Mouse (Mus musculus): ENCODE results near the gene Tmem222. TPM values are rescaled to one million over a fixed set of nuclear protein-coding genes. Genes with fewer than 3 reads are reported as not detected.

Tmem222 gene
- polyA plus RNA-seq, 2 experiments, result 84.1 to 101 TPM

GRCm38 (mm10) chr4:133265759-133266158 lies 11.8 kb downstream of the Tmem222 start:
- no peaks in the 10 kb centered on the region for H3K27me3 ChIP-seq (ENCODE audit: control insufficient read depth, insufficient read depth, low read length)
- no peak for DNase-seq (ENCODE audit: low spot score)
- no peak overlapping the region for H3K4me3 ChIP-seq (replicated peaks; ENCODE audit: low read length)
- H3K27ac ChIP-seq (replicated peaks; ENCODE audit: low read depth, low read length), result no peak overlapping the region
- TF ChIP-seq POLR2A (IDR thresholded peaks at IDR 0.05; ENCODE audit: borderline replicate concordance, extremely low read depth, insufficient read depth, insufficient read length), result no peak
- H3K9ac ChIP-seq (ENCODE audit: low read depth, low read length, severe bottlenecking), result no peak overlapping the region
- ATAC-seq (ENCODE audit: low FRiP score, low read depth), result no peak
- no peaks in the 10 kb centered on the region for H3K4me1 ChIP-seq (ENCODE audit: control insufficient read depth, insufficient read depth, low read length)
- H3K4me2 ChIP-seq (replicated peaks; ENCODE audit: low read depth, low read length, severe bottlenecking), result no peak overlapping the region
- no peaks in the 10 kb centered on the region; the same call in 1 of the 2 replicates for H3K9me3 ChIP-seq (ENCODE audit: control insufficient read depth, low read length)
- H3K36me3 ChIP-seq (ENCODE audit: control insufficient read depth, insufficient read depth, low read length), result peaks cover 62% of the 10 kb centered on the region
- 88% methylated on average over 4 of the region's 4 CpGs for WGBS

DNA sequence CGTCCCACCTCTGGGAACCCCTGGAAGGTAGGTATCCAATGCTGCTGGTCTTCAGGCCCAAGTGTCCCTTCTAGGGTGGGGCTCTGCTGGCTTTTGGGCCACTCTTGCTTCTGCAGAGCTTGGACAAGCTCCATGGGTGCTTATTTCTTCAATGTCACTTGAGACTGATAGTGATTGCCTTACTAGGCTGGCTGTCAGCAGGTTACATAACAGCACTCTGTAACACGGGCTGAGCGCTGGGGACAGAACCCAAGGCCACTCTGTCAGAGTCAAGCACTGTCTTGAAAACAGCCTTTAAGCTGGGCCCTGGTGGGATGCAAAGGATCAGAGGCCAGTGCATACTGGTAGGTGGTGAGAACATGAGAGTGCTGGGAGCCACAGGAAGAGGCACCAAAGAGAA lies 12.3 kb downstream of the Tmem222 start:
- Histone ChIP-seq H3K9me3 (ENCODE audit: control insufficient read depth, low read length) (no peaks in the 10 kb centered on the region; the same call in 1 of the 2 replicates), H3K4me1 (ENCODE audit: control insufficient read depth, insufficient read depth, low read length) (no peaks in the 10 kb centered on the region), H3K36me3 (ENCODE audit: control insufficient read depth, insufficient read depth, low read length) (peaks cover 58% of the 10 kb centered on the region), H3K4me3 (replicated peaks; ENCODE audit: low read length) (no peak overlapping the region), H3K27me3 (ENCODE audit: control insufficient read depth, insufficient read depth, low read length) (no peaks in the 10 kb centered on the region), H3K4me2 (replicated peaks; ENCODE audit: low read depth, low read length, severe bottlenecking) (no peak overlapping the region), H3K27ac (replicated peaks; ENCODE audit: low read depth, low read length) (no peak overlapping the region), H3K9ac (ENCODE audit: low read depth, low read length, severe bottlenecking) (no peak overlapping the region)
- WGBS, result 99% methylated on average over 3 of the region's 3 CpGs
- no peak for TF ChIP-seq POLR2A (IDR thresholded peaks at IDR 0.05; ENCODE audit: borderline replicate concordance, extremely low read depth, insufficient read depth, insufficient read length)
- DNase-seq (ENCODE audit: low spot score), result no peak
- no peak for ATAC-seq (ENCODE audit: low FRiP score, low read depth)

GRCm38 (mm10) chr4:133264559-133264958 lies 13.0 kb downstream of the Tmem222 start:
- H3K27me3 ChIP-seq (ENCODE audit: control insufficient read depth, insufficient read depth, low read length), result no peaks in the 10 kb centered on the region
- H3K4me2 ChIP-seq (replicated peaks; ENCODE audit: low read depth, low read length, severe bottlenecking), result no peak overlapping the region
- DNase-seq (ENCODE audit: low spot score), result no peak
- H3K27ac ChIP-seq (replicated peaks; ENCODE audit: low read depth, low read length), result no peak overlapping the region
- H3K4me1 ChIP-seq (ENCODE audit: control insufficient read depth, insufficient read depth, low read length), result no peaks in the 10 kb centered on the region
- no peak overlapping the region for H3K4me3 ChIP-seq (replicated peaks; ENCODE audit: low read length)
- H3K9ac ChIP-seq (ENCODE audit: low read depth, low read length, severe bottlenecking), result no peak overlapping the region
- H3K9me3 ChIP-seq (ENCODE audit: control insufficient read depth, low read length), result no peaks in the 10 kb centered on the region; the same call in 1 of the 2 replicates
- WGBS, result 100% methylated on average over 2 of the region's 2 CpGs
- TF ChIP-seq POLR2A (IDR thresholded peaks at IDR 0.05; ENCODE audit: borderline replicate concordance, extremely low read depth, insufficient read depth, insufficient read length), result no peak
- no peak for ATAC-seq (ENCODE audit: low FRiP score, low read depth)
- peaks cover 54% of the 10 kb centered on the region for H3K36me3 ChIP-seq (ENCODE audit: control insufficient read depth, insufficient read depth, low read length)

DNA sequence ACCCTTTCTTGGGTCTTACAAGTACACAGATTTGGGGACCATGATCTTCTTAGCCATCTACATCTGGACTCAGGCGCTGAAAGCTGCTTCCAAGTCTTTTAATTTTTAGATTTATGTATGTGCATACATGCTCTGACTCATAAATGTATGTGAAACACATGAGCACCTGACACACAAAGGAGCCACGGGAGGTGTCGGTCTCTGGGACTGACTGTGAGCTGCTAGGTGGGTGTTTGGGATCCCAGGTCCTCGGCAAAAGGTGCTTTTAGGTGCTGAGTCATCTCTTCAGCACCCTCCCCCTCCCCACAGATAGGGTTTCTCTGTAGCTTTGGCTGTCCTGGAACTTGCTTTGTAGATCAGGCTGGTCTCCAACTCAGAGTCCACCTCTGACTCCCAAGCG lies 13.8 kb downstream of the Tmem222 start:
- DNase-seq (ENCODE audit: low spot score), result no peak
- no peak overlapping the region for H3K4me3 ChIP-seq (replicated peaks; ENCODE audit: low read length)
- no peaks in the 10 kb centered on the region for H3K27me3 ChIP-seq (ENCODE audit: control insufficient read depth, insufficient read depth, low read length)
- WGBS, result 94% methylated on average over 5 of the region's 5 CpGs
- ATAC-seq (ENCODE audit: low FRiP score, low read depth), result no peak
- no peak for TF ChIP-seq POLR2A (IDR thresholded peaks at IDR 0.05; ENCODE audit: borderline replicate concordance, extremely low read depth, insufficient read depth, insufficient read length)
- no peak overlapping the region for H3K27ac ChIP-seq (replicated peaks; ENCODE audit: low read depth, low read length)
- peaks cover 46% of the 10 kb centered on the region for H3K36me3 ChIP-seq (ENCODE audit: control insufficient read depth, insufficient read depth, low read length)
- H3K9me3 ChIP-seq (ENCODE audit: control insufficient read depth, low read length), result no peaks in the 10 kb centered on the region; the same call in 1 of the 2 replicates
- no peak overlapping the region for H3K9ac ChIP-seq (ENCODE audit: low read depth, low read length, severe bottlenecking)
- H3K4me1 ChIP-seq (ENCODE audit: control insufficient read depth, insufficient read depth, low read length), result no peaks in the 10 kb centered on the region
- H3K4me2 ChIP-seq (replicated peaks; ENCODE audit: low read depth, low read length, severe bottlenecking), result no peak overlapping the region

- Histone ChIP-seq H3K36me3 (ENCODE audit: control insufficient read depth, insufficient read depth, low read length) (peaks cover 37% of the 10 kb centered on the region), H3K9ac (ENCODE audit: low read depth, low read length, severe bottlenecking) (no peak within 1 kb of the TSS), H3K4me2 (replicated peaks; ENCODE audit: low read depth, low read length, severe bottlenecking) (peak within 1 kb of the TSS; percentile 15; the same call in 1 of the 2 replicates), H3K4me3 (replicated peaks; ENCODE audit: low read length) (no peak within 1 kb of the TSS; the same call in 1 of the 2 replicates), H3K27ac (replicated peaks; ENCODE audit: low read depth, low read length) (no peak within 1 kb of the TSS), H3K9me3 (ENCODE audit: control insufficient read depth, low read length) (no peaks in the 10 kb centered on the region; the same call in 1 of the 2 replicates), H3K27me3 (ENCODE audit: control insufficient read depth, insufficient read depth, low read length) (no peaks in the 10 kb centered on the region), H3K4me1 (ENCODE audit: control insufficient read depth, insufficient read depth, low read length) (no peaks in the 10 kb centered on the region)
- no peak for ATAC-seq (ENCODE audit: low FRiP score, low read depth)
- no peak for DNase-seq (ENCODE audit: low spot score)
- TF ChIP-seq POLR2A (IDR thresholded peaks at IDR 0.05; ENCODE audit: borderline replicate concordance, extremely low read depth, insufficient read depth, insufficient read length), result no peak
- 27% methylated on average over 7 of the region's 7 CpGs for WGBS
These were observed 14.7 kb downstream of the Tmem222 start, which contains the start of gene Sytl1 for GRCm38 (mm10) chr4:133262882-133263281. Gene Sytl1, minus strand, starts transcription at chr4:133263113.
